Mouse (Mus musculus) lung, adult 2 months (tissue): ENCODE results near the gene Otop1.

Experiments
- CTCF ChIP-seq: fragments of 200-500 bp; IDR thresholded peaks from 2 replicates; pipeline ENCODE4 v1.5.1; 2011; ENCODE audit warnings: mild to moderate bottlenecking, low read length, control low read depth; ENCODE audit not compliant: insufficient read depth
- POLR2A ChIP-seq: fragments of 200-500 bp; IDR thresholded peaks from 2 replicates; pipeline ENCODE4 v1.6.1; 2011; ENCODE audit warnings: low read depth, mild to moderate bottlenecking, control low read depth, low read length, borderline replicate concordance; ENCODE audit errors: extremely low read depth

DNA sequence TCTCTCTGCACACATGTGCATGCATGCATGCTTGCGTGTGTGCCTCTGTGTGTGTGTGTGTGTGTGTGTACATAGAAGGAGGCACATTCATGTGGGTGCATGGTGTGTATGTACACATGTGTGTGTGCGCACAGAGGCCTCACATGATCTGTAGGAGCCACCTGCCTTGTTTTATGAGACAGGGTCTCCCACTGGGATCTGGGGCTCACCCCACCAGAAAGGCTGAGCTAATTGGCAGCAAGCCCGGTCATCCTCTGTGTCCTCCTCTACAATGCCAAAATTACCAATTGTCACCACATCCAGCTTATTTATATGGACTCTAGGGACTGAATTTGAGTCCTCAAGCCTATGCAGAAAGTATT, 34.3 kb upstream of the Otop1 start:
- TF ChIP-seq CTCF, result no peak
- TF ChIP-seq POLR2A, result no peak
